Mouse (Mus musculus) left cerebral cortex, postnatal 25 days (tissue): ENCODE results near the gene Ppp2ca. TPM values are rescaled to one million over a fixed set of nuclear protein-coding genes. Genes with fewer than 3 reads are reported as not detected.
"Not testable (repeated sequence)": the region's sequence is repeated elsewhere in the genome, so short reads cannot be mapped to it uniquely, and the experiment has no call there.

Experiments used
- DNase-seq, 2 experiments: peaks; one replicate each; pipeline ENCODE4 v3.0.0; 2022; ENCODE audit warnings: low spot score in 2 of 2, mixed read lengths in 1 of 2
- intact Hi-C: fragments of 180-260 bp; cut with DNase I; formaldehyde crosslinking; loops from one replicate; pipeline ENCODE4 v1.15.1; 2025
- total RNA-seq, 2 experiments: library from RNA; stranded (reverse); gene quantifications; 2 replicates each; pipeline ENCODE4 v1.2.3; 2021

Ppp2ca gene
- total RNA-seq, 2 experiments from 2014 or later, result 123 to 128 TPM

DNA sequence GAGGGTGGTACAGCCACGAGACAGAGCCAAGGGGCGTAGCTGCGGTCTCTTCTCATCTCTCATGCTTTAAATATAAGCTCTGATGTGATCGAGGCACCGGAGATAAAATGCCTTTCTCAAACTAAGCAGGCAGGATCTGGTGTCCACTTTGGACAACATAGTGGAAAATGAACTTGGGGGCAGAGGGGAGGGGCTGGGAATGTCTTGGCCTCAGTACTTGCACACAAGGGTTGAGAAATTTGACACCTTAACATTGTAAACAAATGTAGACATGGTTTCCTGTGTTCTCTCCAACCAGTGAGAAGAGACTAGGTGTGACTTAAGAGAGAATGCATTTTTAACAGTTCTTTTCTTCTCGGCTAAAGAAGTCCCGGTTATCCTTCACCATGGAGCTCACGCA lies 9.2 kb upstream of the Ppp2ca start:
- intact Hi-C loops, result no loop called here

DNA sequence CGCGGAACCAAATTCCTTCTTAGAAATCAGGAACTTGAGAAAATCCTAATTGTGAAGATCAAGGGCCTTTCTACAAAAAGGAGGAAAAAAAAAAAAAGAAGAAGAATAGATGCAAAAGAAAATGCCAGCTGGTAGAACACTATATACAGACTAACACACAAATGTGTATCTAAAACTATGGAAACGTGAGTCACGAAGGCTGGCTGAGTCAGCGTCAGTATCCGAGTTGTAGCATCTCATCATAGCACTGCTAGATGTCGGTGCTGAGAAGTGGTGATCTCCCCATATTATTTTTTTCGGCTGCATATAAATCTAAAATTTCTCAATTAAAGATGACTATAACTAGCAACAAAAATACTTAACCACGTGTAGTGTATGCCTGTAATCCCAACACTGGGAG lies 7.2 kb upstream of the Ppp2ca start:
- peak in 1 of 2 experiments; percentile 84 for DNase-seq
- intact Hi-C loops, result no loop called here

More for the DNA sequence above, 9.2 kb upstream of the Ppp2ca start:
- DNase-seq, result no peak

DNA sequence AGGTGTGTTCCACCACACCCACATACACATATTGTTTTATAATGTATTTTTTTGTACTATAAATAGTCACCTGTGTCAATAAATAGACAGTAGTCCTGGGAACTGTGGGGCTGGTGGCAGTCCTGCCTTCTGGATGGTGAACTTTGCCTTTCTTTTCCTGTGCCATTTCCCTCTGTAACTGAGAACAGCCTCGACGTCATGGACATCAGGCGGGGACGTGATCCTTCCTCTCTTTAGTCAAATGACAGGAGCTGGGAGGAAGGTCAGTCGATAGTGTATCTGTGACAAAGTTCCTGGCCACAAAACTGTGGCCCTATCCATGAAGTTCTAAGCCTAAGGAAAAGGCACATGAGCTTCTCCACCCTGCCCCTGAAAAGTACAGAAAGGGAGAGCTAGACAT lies 3.9 kb upstream of the Ppp2ca start:
- intact Hi-C loops, result no loop called here
- DNase-seq, result no peak

DNA sequence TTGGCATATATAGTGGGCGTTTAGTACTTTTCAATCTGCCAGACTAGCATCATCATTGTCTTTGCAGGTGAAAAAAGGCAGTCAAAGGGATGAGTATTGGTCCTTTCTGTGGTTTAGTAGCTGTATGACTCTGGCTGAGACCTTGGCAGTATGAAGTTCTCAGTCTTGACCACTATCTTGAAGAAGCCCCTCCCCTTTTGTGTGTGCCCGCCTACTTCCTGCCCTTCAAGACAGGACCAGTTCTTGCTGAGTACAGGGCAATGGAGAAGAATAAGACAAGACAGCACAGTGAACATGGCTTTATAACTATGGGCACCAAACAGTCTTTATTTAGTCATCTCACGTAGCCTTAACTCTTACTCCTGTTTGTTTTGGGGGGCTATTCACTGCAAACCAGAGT lies 1.5 kb upstream of the Ppp2ca start:
- DNase-seq, result no peak
- intact Hi-C loops, result no loop called here

DNA sequence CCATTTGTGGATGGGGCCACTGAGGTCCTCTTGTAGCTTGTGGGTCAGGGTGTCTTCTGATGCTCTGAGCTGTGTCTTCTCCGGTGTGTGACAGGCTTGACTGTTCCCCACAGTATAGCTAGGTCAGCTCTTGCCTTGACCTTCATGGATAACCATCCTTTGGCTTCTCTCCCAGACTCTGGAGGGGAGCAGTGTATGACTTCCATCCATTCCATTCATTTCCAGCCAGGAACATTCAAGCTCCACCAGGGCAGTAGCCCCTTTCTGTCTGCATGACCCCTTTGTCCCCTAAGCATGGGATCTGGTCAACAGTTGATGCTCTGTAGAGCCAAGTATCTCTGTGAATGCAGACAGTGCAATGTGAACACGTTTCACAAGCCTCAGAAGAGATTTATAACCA lies 885 bp upstream of the Ppp2ca start:
- DNase-seq, result no peak
- intact Hi-C loops, result no loop called here

DNA sequence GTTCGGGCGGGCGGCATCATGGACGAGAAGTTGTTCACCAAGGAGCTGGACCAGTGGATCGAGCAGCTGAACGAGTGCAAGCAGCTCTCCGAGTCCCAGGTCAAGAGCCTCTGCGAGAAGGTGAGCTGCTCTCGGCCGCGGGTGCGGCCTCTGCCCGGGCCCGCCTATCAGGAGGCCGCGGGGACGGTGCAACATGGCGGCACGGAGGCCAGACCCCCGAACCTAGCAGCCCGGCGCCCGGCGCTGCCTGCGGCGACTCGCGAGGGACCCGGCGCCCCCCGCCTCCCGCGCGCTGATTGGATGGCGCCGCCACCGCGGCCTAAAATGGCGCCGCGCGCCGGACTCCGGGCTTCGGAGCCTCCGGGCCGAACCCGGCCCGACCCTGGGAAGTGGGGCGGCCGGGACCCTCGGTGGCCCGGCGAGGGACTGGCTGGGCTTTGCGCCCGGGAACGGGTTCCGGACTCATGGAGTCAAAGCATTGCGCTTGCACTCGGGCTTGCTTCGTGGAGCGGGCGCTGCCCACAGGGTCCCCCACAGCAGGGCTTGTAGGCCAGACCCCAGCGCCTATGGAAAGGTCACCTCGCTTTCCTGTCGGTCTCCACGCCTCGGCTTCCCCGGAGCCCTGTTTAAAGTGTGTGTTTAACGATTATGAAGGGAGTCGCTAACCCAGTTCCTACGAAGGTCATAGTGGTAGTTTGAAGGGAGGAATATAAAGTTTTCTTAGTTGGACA lies 715 bp downstream of the Ppp2ca start:
- intact Hi-C loops, result loop anchor here (2.0 kb wide), 2 partner anchors 98 to 242 kb away; partner anchors contain the start of genes Jade2 and Ube2b
- peak; percentile 66 to 75 for DNase-seq

DNA sequence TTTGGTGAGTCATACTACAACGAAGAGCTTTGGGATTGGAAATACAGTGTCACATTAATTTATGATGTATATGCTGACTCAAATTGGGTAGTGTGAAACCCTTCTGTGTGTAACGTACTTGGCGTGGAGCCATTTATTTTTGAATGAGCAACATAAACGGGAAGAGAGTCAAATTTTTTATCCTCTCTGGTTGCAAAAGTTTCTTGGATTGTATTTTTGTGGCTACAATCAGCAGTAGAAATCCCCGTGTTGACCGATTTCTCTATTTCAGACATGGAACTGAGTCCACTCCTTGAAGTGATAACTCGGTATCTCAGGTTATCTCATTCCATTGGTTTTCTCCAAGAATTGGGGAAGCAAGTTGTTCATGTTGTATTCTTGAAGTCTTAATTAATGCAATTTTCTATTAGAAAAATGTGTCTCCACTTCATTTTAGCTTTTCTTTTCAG lies 1.3 kb downstream of the Ppp2ca start:
- intact Hi-C loops, result loop anchor here (2.0 kb wide), 2 partner anchors 99 to 243 kb away; partner anchors contain the start of genes Jade2 and Ube2b
- DNase-seq, result peak in 1 of 2 experiments; percentile 37

DNA sequence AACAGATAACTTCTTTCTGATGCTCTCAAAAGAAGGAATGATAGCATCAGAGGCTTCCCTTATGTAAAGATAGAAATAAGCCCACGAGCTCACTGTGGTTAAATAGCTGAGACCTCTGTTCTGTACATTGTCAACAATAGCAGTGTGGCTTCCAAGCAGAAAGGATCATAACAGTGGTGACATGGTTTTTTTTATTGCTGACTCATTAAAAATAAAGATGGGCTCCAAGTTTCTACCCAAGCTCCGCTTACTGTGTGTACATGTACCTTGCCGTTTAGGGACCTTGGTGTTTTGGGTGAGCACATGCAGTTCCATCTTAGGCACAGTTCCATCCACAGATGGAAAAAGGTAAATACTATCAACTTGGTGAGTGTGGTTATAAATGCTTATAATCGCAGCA lies 4.5 kb downstream of the Ppp2ca start:
- DNase-seq, result no peak
- intact Hi-C loops, result no loop called here

DNA sequence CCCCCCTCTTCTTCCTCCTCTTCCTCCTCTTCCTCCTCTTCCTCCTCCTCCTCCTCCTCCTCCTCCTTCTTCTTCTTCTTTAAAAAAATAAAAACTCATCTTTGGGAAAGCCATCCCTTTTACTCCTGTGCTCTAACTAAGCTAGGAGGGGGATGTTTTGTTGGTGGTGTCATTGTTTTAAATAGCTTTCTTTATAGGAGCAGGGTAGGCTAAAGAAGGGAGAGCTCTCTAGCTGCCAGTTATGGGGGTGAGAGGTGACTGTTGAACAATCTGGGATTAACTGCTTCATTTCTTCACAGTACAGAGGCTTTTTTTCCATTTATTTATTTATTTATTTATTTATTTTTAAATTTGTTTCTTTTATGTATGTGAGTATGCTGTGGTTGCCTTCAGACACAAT lies 7.0 kb downstream of the Ppp2ca start:
- no peak for DNase-seq
- intact Hi-C loops, result no loop called here

DNA sequence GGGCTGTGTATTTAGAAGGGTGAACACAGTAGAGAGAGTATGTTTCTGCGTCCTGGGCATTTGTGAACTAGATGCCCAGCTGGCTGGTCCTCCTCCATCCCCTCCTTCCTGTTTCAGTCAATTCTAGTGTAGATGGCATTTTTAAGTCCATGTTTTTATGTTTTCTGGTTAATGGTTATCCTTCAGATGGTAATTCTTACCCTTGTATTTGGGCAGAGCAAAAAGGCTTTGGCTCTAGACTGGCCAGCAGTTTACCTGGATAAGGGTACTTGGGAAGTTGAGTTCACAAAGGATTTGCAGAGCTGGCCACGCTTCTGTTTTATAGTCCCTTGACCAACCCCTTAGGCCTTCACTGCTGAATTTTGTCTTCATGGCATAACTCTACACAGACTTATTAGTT lies 7.6 kb downstream of the Ppp2ca start:
- DNase-seq, result no peak
- intact Hi-C loops, result no loop called here

DNA sequence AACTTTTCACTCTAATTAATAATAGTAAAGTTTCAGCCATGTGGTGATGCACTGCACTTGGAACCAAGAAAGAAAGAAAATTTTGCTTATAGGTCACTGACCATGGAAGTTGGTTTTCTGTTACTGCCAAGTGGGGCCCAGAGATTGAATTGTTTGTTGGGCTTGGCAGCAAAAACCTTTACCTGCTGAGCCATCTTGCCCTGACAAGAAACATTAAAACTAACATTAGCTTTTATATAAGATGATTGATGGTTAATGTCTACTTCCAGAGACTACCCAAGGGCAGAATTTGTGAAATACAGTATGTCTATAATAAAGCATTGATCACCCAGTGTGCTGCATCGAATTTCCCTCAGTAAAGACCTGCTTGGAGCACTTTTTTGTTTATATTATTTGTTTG lies 8.0 kb downstream of the Ppp2ca start:
- no peak for DNase-seq
- intact Hi-C loops, result no loop called here

DNA sequence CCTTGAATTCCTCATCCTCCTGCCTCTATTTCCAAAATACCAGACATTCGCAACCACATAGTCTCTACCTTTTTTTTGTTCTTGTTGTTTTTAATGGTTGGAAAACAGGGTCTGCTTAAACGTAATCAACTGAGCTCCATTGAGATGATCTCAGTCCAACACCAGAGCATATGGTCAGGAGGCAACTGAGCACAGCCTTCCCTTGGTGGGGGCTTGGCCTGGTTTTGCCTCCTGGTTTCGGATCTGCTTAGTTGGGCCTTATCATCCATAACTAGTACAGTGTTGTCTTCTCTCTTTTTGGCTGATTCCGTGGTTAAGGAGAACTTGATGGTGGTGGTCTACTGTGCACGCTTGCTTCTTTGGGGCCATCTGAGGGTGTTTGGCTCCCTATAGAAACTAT lies 10.3 kb downstream of the Ppp2ca start:
- no peak for DNase-seq
- intact Hi-C loops, result no loop called here

DNA sequence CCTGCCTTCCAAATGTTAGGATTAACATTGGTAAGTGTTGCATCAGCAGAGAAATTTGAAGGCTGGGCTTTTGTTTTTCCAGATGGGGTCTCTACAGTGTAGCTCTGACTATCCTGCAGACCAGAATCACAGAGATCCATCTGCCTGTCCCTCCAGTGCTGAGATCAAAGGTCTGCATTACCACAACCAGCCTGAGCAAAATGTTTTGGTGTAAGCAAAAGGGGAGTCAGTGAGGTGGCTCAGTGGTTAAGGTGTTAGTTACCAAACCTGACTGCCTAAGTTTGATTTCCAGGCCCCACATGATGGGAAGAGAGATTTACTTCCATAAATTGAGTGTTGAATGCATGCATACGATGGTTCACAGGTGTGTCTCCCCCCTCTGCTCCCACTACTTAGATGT lies 10.9 kb downstream of the Ppp2ca start:
- intact Hi-C loops, result no loop called here
- no peak for DNase-seq

DNA sequence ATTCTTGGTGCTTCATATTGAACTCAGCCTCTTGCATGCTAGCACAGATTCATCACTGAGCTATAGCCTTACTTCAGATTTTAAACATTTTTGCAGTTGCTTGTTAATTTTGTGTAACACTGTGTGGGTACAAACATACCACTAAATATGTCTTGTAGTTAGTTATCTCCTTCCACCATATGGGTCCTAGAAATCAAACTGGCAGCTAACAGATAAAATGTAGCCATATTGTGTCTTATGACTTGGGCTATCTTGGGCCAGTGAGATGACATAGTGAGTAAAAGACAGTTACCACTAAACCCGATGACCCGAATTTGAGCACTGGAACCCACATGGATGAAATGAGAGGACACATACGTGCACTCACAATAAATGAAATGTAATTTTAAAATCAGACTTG lies 17.0 kb downstream of the Ppp2ca start:
- DNase-seq, result no peak
- intact Hi-C loops, result no loop called here

DNA sequence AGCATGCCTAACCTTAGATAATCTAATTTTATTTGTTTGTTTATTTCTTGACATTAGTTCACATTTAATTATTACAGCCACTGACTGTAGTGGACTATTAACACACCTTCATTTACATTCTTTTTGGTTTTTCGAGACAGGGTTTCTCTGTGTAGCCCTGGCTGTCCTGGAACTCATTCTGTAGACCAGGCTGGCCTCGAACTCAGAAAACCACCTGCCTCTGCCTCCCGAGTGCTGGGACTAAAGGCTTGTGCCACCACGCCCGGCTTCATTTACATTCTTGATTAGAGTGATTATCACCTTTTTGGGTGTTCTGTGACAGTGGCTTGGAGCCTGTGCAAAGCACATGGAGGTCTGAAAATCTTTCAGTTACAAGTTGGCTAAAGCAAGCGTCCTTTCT lies 17.6 kb downstream of the Ppp2ca start:
- DNase-seq, intact Hi-C loops: not testable (repeated sequence)

DNA sequence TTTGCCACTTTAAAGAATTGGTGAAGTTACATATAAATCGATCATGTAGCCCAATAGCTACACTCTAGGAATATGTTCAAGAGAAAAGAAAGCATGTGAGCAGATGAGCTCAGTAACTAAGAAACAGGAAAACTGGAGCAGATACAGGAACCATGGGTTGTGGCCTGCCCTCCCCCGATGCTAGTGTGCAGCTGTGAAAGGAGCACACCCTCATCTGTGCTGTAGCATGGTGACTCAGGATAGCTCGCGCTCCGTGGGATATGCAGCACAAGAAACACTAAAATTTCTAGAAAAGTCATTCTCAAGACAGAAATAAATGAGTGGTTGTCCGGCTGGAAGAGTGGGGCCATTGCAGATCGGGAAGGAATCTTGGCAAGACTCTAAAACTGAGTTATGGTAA lies 18.7 kb downstream of the Ppp2ca start:
- intact Hi-C loops, result no loop called here
- peak in 1 of 2 experiments; percentile 70 for DNase-seq

DNA sequence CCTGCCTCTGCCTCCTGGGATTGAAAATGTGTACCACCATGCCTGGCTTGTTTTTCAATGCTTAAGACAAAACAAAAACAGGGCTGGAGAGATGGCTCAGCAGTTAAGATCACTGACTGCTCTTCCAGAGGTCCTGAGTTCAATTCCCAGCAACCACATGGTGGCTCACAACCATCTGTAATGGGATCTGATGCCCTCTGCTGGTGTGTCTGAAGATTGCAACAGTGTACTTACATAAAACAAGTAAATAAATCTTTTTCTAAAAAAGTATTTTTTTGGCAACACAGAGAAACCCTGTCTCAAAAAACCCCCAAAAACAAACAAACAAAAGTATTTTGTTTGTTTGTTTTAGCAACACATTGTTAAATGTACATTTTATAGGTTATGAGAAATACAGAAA lies 21.9 kb downstream of the Ppp2ca start:
- DNase-seq, intact Hi-C loops: not testable (repeated sequence)

DNA sequence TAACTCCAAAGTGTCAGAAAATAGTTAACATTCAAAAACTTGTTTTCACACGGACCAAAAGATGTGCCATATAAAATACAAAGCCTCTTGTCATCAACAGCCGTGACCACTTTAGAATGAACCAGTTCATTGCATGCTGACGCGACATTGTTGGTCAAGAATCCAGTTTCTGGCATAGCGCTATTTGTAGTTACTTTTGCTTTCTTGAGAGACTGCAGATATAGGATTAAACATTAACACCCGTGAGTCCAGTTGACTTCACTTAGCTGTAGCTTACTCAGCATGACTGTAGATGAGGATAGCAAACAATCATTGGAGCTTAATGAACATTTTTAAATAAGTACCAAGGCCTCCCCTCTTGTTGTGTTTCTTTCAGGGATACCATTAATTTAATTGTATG lies 23.6 kb downstream of the Ppp2ca start:
- intact Hi-C loops, result no loop called here
- no peak for DNase-seq

DNA sequence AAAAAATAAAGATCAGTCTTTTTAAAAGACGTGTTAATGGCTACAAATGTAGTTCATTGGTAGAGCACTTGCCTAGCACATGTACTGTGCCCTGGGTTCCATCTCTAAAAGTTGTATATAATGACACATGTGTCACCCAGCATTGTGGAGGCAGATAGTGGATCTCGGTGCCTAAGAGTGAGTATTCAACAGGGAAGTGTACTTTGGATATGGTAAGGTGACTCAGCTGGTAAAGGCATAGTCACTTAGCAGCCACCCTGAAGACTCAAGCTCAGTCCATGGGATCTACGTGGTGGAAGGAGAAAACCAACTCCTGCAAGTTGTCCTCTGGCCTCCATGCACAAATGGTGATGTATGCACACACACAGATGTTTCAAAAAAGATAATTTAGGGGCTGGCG lies 26.0 kb downstream of the Ppp2ca start:
- intact Hi-C loops, result no loop called here
- DNase-seq, result no peak

DNA sequence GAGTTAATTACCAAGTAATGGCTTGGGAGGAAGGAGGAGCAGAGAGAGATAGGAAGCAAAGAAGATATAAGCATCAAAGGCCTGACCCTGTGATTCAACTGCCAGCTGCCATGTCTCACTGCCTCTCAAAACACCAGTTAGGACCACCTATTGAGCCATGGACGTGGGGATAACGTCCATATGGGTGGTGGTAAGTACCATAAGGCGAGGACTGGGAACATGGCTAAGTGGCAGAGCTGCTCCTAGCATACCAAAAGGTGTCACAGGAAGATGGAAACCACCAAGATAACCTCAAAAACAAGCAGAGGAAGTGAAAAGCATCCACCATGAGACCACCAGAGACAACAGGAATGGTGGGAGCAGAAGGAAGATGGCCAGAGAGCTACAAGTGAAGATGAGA lies 28.7 kb downstream of the Ppp2ca start:
- no peak for DNase-seq
- intact Hi-C loops, result no loop called here

DNA sequence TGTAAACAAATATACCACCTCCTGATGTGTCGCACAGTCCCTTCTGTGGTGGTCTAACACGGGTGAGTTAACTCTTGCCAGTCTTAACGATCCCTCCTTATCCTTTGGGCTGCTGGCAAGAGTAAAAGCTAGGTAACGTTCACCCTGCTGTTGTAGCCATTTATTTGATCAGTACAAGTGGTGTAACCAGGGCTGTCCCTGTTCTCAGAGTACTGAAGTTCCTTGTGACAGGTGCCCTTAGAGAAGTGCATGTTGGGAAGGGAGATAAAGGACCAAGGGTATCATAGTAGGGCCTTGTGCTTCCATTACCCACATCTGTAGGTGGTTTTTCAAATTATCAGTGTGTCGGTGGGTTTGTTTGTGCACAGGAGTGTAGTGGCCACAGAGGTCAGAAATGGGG lies 29.3 kb downstream of the Ppp2ca start:
- no peak for DNase-seq
- intact Hi-C loops, result no loop called here
